Mouse (Mus musculus) heart, adult 9 months (tissue): ENCODE measurements at regions not wholly inside any gene's neighbourhood (a gene's known extent, or its start where the extent isn't known, plus 50 kb on each side); places are given as distances from the start of the nearest gene placed in this dataset.
A peak's percentile ranks its signal among the peaks of the same experiment; 100 is the strongest.

Experiments used
- DNase-seq, 2 experiments: peaks; one replicate each; pipeline ENCODE4 v3.0.0; 2022; ENCODE audit warnings: low spot score in 2 of 2

GRCm38 (mm10) chr1:184394559-184395194 lies 337.7 kb downstream of the Hlx start:
- peak in 1 of 2 experiments; percentile 13 for DNase-seq

DNA sequence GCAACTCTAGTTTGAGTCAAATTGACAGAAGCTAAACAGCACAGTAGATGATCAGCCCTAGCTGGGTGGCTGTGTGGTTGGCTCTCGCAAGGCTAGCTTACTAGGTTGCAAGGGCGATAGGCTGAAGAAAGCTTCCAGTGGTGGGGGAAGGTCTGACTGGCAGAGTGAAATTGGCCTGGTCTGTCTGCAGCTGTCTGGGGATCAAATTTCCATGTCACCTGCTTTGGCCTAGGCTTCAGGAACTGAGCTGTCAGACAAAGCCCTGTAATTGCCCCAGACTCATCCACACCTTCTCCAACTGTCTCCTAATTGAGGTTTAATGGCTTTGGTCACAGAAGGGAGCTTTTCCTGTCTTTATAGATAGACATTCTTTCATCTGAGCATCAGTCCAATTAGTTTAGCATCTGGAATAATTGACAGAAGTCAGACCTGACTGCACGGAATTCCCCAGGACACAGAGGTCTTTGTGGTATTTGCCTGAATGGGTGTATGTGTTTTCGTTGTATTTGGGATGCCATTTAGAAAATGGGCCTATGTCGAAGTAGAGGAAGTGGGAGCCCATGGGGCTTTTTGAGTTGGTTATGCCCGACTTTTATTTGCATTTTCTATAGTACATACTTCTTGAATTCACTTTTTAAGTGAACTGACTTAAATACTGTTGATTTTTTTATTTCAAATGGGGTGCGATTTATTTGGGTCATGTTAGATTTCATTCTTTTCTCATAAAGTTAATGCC lies 348.2 kb downstream of the Hlx start:
- DNase-seq: no peak

GRCm38 (mm10) chr1:184378665-184379064 lies 344.6 kb upstream of the 1700056E22Rik start:
- peak in 1 of 2 experiments; percentile 5 for DNase-seq

DNA sequence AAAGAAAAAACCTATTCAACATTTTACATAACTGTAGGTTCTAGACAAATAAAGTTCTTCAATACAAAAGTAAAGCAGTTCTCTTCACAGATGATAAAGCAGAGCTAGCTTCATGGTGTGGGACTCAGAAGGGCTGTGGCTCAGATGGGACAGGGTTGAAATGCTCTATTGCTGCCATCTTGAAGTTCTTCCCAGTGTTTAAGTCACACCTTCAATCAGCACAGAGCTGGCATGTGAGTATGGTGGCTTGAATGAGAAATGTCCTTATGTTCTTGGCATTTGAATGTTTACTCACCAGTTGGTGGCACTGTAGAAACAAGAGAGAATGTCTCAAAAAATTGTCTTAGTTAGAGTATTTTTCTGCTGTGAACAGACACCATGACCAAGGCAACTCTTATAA lies 330.9 kb upstream of the 1700056E22Rik start:
- no peak for DNase-seq

GRCm38 (mm10) chr1:184358226-184358568 lies 324.1 kb upstream of the 1700056E22Rik start:
- DNase-seq: no peak

GRCm38 (mm10) chr1:184357474-184358225 lies 323.5 kb upstream of the 1700056E22Rik start:
- peak in 1 of 2 experiments; percentile 14 for DNase-seq

- DNase-seq: no peak
Measured at GRCm38 (mm10) chr1:184353832-184354449, 319.8 kb upstream of the 1700056E22Rik start.

DNA sequence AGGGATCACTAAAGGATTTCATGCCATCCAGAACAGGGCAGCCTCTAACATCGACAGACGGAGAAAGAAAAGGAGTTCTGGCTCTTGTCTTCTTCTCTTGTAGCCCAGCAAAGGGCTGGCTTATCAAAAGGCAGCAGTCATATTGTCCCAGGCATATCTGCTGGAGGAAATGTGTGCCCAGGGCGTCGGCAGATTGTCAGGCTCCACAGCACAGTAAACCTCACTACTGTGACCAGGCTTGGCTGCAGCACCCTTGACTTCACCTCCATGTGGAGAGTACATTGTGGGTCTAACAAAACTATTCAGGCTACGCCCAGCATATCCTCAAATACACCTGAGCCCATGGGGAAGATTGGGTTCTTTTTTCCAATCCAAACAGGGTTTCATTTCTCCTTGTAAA lies 317.7 kb upstream of the 1700056E22Rik start:
- DNase-seq: no peak

- no peak for DNase-seq
Measured at GRCm38 (mm10) chr1:184344829-184345228, 310.7 kb upstream of the 1700056E22Rik start.

GRCm38 (mm10) chr1:184335952-184336351 lies 301.9 kb upstream of the 1700056E22Rik start:
- DNase-seq: no peak

DNA sequence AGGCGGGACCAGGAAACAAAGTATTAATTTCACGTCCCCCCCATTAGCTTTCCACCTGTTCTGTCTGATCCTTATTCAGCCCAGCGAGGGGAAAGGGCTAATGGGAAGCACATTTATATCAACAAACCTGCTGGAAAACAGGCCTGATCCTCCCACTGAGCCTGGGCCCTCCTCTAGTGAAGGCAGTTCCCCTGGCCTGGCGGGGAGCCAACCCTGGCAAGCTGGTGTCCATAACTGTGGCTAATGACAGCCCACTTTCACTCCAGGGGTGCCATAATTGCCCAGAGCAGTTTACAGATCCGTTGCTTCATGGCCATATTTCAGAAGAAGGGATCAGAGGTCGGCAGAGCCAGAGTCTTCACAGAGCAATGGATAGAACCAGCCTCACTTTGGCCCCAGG lies 301.2 kb upstream of the 1700056E22Rik start:
- DNase-seq: no peak

GRCm38 (mm10) chr1:184334818-184335217 lies 300.7 kb upstream of the 1700056E22Rik start:
- no peak for DNase-seq

GRCm38 (mm10) chr1:184333086-184333485 lies 299.0 kb upstream of the 1700056E22Rik start:
- no peak for DNase-seq

GRCm38 (mm10) chr1:184330516-184331350 lies 296.6 kb upstream of the 1700056E22Rik start:
- DNase-seq: peak; percentile 37 to 44

GRCm38 (mm10) chr1:184326191-184326590 lies 292.1 kb upstream of the 1700056E22Rik start:
- no peak for DNase-seq

DNA sequence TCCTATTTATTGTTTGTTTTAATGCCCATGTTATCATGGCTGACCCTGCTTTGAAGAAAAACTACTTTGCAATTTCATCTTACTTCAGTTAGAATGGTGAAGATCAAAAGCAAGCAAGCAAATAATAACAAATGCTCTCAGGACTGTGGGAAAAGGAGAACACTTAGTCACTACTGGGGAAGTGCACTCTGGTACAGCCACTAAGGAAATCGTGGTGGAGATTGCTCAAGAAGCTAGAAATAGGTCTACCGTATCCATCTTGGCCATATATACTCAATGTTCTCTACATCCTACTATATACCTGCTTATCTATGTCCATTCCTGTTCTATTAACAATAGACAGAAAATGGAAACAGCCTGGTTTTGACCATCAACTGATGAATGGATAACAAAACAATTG lies 290.1 kb upstream of the 1700056E22Rik start:
- no peak for DNase-seq

- no peak for DNase-seq
Measured at GRCm38 (mm10) chr1:184320521-184321177, 286.5 kb upstream of the 1700056E22Rik start.

GRCm38 (mm10) chr1:184310185-184310815 lies 276.2 kb upstream of the 1700056E22Rik start:
- DNase-seq: no peak

- DNase-seq: no peak
Measured at GRCm38 (mm10) chr1:184304813-184305212, 270.7 kb upstream of the 1700056E22Rik start.

GRCm38 (mm10) chr1:184304204-184304603 lies 270.1 kb upstream of the 1700056E22Rik start:
- no peak for DNase-seq
